Comparison of ENCODE assay signal across 9 mouse cellular contexts in the genomic region with DNA sequence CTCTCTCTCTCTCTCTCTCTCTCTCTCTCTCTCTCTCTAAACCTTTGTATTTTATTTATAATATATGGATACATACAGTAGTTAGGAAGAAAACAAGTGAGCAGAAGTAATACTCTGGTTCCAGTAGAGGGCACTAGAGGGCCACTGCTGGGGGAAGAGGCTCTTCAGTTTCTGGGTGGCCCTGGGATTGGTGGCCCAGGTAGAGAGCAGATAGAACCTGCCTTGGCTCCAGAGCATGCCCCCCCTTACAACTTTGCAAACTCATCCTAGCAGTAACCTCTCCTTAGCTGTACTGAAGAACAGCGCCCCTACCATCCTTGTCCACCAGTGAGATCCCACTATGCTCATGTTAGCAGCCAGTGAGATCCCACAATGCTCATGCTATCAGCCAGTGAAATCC.
DNase-seq lines count a peak whose midpoint lies in the region; ATAC-seq and TF ChIP-seq lines count a peak whose summit lies in the region.
"Had no signal": no experiment of that assay in that cellular context is flagged by ENCODE, and none has a peak within 500 bp of the region (broad histone marks: within the 10 kb centered on the region; RNA-seq: fewer than 3 reads in every experiment).

No protein-coding gene starts in this region.

- peak; percentile 25 for DNase-seq in gastrocnemius, adult 18-20 months (ENCODE audit: low spot score)
- no peak for DNase-seq in gastrocnemius, postnatal 4 days (ENCODE audit: low spot score in 2 of 2)
- peak; percentile 63 for DNase-seq in ES-CJ7 (ENCODE audit: low read depth, low spot score)
- DNase-seq in cerebellum, postnatal 14 days = peak; percentile 62 to 63
- peak; percentile 62 to 71 for DNase-seq in heart, postnatal 14 days
- DNase-seq in layer of hippocampus, adult 2 months (ENCODE audit: low spot score in 2 of 2) = peak; percentile 40 to 72
- peak; percentile 11 to 40 for DNase-seq in spleen, postnatal 14 days (ENCODE audit: low spot score in 2 of 2)

- TF ChIP-seq CTCF in layer of hippocampus, adult 2 months (conservative IDR thresholded peaks at IDR 0.05) = peak; percentile 83

- peak; percentile 59 for ATAC-seq in megakaryocyte-erythroid progenitor cell, adult 5-6 weeks (replicated peaks; ENCODE audit: low FRiP score, low TSS enrichment, poor library complexity, severe bottlenecking)

- H3K27ac ChIP-seq in layer of hippocampus, adult 2 months = no peak overlapping the region
- H3K27ac ChIP-seq: stomach, embryonic 15.5 days had no signal

- H3K4me3 ChIP-seq in layer of hippocampus, adult 2 months = no peak overlapping the region
- H3K4me3 ChIP-seq: stomach, embryonic 15.5 days had no signal

- intact Hi-C loops in heart, postnatal 14 days (cut with DNase I) = loop anchor here (2.0 to 5.0 kb wide), 3 partner anchors 105 to 235 kb away; no protein-coding TSS in a partner anchor

Comparison
In these comparisons a context has a peak if more than half of its experiments do, and no peak if none do; other contexts are left out.
1. DNase-seq: peak in gastrocnemius, adult 18-20 months (single experiment), ES-CJ7 (single experiment), cerebellum, postnatal 14 days (2 of 2), heart, postnatal 14 days (2 of 2), layer of hippocampus, adult 2 months (2 of 2) and spleen, postnatal 14 days (2 of 2); none in gastrocnemius, postnatal 4 days (0 of 2).